Mouse (Mus musculus) brain, embryonic 14.5 days (tissue): Measurements from ENCODE around the gene Gata3.

Source experiments
- CTCF ChIP-seq: fragments of 200-500 bp; IDR thresholded peaks from 2 replicates; pipeline ENCODE4 v1.5.1; 2012; ENCODE audit warnings: inconsistent platforms, mild to moderate bottlenecking, moderate library complexity, borderline replicate concordance; ENCODE audit not compliant: insufficient read depth, insufficient read length; ENCODE audit errors: extremely low read depth
- POLR2A ChIP-seq: fragments of 200-500 bp; IDR thresholded peaks from 2 replicates; pipeline ENCODE4 v1.6.1; 2012; ENCODE audit warnings: mild to moderate bottlenecking, inconsistent platforms, borderline replicate concordance; ENCODE audit not compliant: poor library complexity, insufficient read depth, insufficient read length, severe bottlenecking; ENCODE audit errors: extremely low read depth

DNA sequence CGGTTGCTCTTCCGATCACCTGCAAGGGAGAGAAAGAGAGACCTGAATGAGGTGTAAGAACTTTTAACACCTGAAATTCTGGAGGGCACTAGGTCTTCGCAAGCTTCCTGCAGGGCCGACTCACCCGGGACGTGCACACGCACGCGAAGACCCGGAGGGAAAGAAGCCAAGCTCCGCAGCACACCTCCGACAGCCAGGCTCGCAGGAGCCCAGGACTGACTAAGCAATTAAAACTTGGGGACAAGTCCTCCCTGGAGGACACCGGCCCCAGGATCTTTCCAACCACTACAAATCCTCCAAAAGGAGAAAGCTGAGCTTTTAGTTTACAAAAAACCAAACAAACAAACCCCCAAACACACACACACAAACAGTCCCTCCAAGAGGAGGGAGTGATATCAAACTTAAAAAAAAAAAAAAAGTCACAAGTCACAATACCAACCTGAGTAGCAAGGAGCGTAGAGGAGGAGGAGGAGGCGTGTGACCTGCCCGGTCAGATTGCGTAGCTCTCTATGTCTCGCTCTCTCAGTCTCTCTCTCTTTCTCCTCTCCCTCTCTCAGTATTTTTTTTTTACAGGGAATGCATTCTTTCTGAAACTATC, 11.8 kb downstream of the Gata3 start:
- TF ChIP-seq CTCF (no peak), POLR2A (no peak)
